Mouse (Mus musculus): ENCODE measurements around the gene Lgals3. TPM values are rescaled to one million over a fixed set of nuclear protein-coding genes. Genes with fewer than 3 reads are reported as not detected.

The Lgals3 gene
- polyA plus RNA-seq (2014; fragmentation: Illumina TruSeq; extraction: RNeasy Lipid Tissue Mini Kit (QIAGEN cat#74804); ENCODE audit: low read depth, low replicate concordance): 3.5 TPM

DNA sequence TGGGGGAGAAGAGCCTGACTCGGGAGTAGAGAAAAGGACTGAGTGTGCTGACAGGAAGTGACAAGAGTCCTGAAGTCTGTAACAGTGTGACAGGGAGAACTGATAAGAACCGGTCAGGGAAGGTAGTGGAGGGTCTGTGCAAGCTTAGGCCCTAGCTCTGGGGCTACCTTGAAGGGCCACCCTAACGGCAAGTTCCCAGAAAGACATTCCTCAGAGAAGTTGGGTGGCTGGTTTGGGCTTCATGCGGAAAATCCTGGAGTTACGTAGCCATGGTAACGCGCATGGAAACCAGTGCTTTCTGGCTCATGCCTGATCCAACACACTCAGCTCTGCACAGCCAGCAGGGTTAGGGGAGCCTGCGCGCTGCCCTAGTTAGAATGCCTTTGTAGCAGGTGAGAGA is at the start of gene Lgals3:
Gene Lgals3 (plus strand): TSS at position 291 of the 400 bp plus-strand sequence.

DNA sequence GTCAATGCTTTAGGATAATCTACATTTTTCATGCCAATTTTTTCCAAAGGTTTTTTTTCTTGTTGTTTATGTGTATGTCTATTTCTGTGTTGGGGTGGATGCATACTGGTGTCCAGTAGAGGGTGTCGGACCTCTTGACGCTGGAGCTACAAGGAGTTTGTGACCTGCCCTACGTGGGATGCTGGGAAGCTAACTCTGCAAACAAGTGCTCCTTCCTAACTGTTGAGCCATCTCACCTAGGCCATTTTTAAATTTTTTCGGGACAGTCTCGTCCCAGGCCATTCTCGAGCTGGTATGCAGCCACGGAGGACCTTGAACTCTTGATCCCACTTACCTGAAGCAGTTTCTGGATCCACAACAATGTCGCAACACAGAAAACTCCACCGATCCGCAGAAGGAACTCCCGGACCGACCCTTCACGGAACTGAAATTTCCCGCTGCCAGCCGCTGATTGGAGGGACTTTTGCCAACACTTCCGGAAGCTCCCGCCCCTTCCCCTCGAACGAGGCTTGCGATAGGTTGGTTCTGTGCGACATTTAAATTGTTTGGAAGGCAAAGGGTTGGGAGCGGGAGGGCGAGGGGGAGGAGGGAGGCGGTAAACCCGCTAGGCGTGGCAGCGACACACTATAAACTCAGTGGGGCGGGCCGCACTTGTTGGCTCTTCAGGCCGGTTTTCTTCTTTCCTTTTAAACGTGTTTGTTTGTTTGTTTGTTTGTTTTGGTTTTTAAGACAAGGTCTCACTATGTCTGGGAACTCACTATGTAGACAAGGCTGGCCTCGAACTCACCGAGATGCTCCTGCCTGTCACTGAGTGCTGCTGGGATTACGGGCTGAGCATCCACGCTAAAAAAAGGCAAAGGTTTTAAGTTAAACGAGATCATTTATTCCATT is 50.5 kb downstream of the Lgals3 start, which contains the start of gene Dlgap5:
Gene Dlgap5 (minus strand): TSS at position 633 of the 891 bp plus-strand sequence.

Other genes starting within 250 kb of the Lgals3 start
- gene Gch1, start 178.3 kb upstream of the Lgals3 start, polyA plus RNA-seq (2014; fragmentation: Illumina TruSeq; extraction: RNeasy Lipid Tissue Mini Kit (QIAGEN cat#74804); ENCODE audit: low read depth, low replicate concordance): 0.46 TPM
- 27.1 TPM for gene Wdhd1, start 90.9 kb upstream of the Lgals3 start, polyA plus RNA-seq (2014; fragmentation: Illumina TruSeq; extraction: RNeasy Lipid Tissue Mini Kit (QIAGEN cat#74804); ENCODE audit: low read depth, low replicate concordance)
- 8.3 TPM for gene Socs4, start 90.8 kb upstream of the Lgals3 start, polyA plus RNA-seq (2014; fragmentation: Illumina TruSeq; extraction: RNeasy Lipid Tissue Mini Kit (QIAGEN cat#74804); ENCODE audit: low read depth, low replicate concordance)
- gene Mapk1ip1l, start 69.5 kb upstream of the Lgals3 start, polyA plus RNA-seq (2014; fragmentation: Illumina TruSeq; extraction: RNeasy Lipid Tissue Mini Kit (QIAGEN cat#74804); ENCODE audit: low read depth, low replicate concordance): 22.1 TPM
- 9.7 TPM for gene Dlgap5, start 50.7 kb downstream of the Lgals3 start, polyA plus RNA-seq (2014; fragmentation: Illumina TruSeq; extraction: RNeasy Lipid Tissue Mini Kit (QIAGEN cat#74804); ENCODE audit: low read depth, low replicate concordance)
- gene Fbxo34, start 82.7 kb downstream of the Lgals3 start, polyA plus RNA-seq (2014; fragmentation: Illumina TruSeq; extraction: RNeasy Lipid Tissue Mini Kit (QIAGEN cat#74804); ENCODE audit: low read depth, low replicate concordance): 40.3 TPM
- gene Atg14, start 202.9 kb downstream of the Lgals3 start, polyA plus RNA-seq (2014; fragmentation: Illumina TruSeq; extraction: RNeasy Lipid Tissue Mini Kit (QIAGEN cat#74804); ENCODE audit: low read depth, low replicate concordance): 5.4 TPM